Mouse (Mus musculus): Measurements from ENCODE around the gene Nos3.

- TF ChIP-seq TAL1 (IDR thresholded peaks at IDR 0.05; ENCODE audit: low read length), result no peak
- no peak for TF ChIP-seq GATA1 (IDR thresholded peaks at IDR 0.05; ENCODE audit: low read length)
Measured at GRCm38 (mm10) chr5:24417587-24417986, 53.0 kb downstream of the Nos3 start.

Data from erythroblast, embryonic 14.5 days (primary cell).